Mouse (Mus musculus): ENCODE measurements around the gene Manba. TPM values are rescaled to one million over a fixed set of nuclear protein-coding genes. Genes with fewer than 3 reads are reported as not detected.

Manba gene
- total and polyA plus RNA-seq, 3 experiments = 30.9 to 35.2 (median 31.5) TPM

GRCm38 (mm10) chr3:135476286-135476685, 9.1 kb upstream of the Manba start:
- Histone ChIP-seq H3K4me1 (ENCODE audit: control insufficient read depth in 1 of 2, insufficient read depth in 2 of 2) (peaks cover 0 to 6% of the 10 kb centered on the region in 2 experiments; a peak in 1 of 4 replicates), H3K4me2 (ENCODE audit: insufficient read depth, low read depth, poor library complexity, severe bottlenecking) (no peak overlapping the region), H3K36me3 (replicated peaks in 1 of 2; ENCODE audit: control insufficient read depth in 1 of 2, insufficient read depth in 1 of 2, low read length in 1 of 2) (peaks cover 0 to 27% of the 10 kb centered on the region in 2 experiments), H3K27ac (ENCODE audit: insufficient read depth, low read depth) (no peak overlapping the region), H3K9ac (ENCODE audit: insufficient read depth, low read depth) (no peak overlapping the region), H3K9me3 (replicated peaks; ENCODE audit: low read length) (no peaks in the 10 kb centered on the region), H3K79me2 (replicated peaks; ENCODE audit: control insufficient read depth, extremely low read depth, insufficient read depth, poor library complexity, severe bottlenecking) (no peaks in the 10 kb centered on the region), H3K4me3 (replicated peaks in 1 of 3; ENCODE audit: low read depth in 2 of 3, low read length in 2 of 3, poor library complexity in 1 of 3) (no peak overlapping the region), H3K27me3 (replicated peaks) (no peaks in the 10 kb centered on the region)
- in situ Hi-C loops (cut with MboI; ENCODE audit: low pct_ligation_motif_present, low pct_unique_long_range_greater_than_20kb, low sequenced_read_pairs) = no loop called here
- dilution Hi-C loops (cut with MboI; ENCODE audit: extremely low pct_ligation_motif_present, extremely low pct_unique_long_range_greater_than_20kb, low sequenced_read_pairs) = no loop called here
- TF ChIP-seq JUND (conservative IDR thresholded peaks at IDR 0.05; ENCODE audit: low read depth, low read length) (no peak), ZKSCAN1 (IDR thresholded peaks at IDR 0.05; ENCODE audit: borderline replicate concordance, low read depth, low read length) (no peak), CHD1 (IDR thresholded peaks at IDR 0.05; ENCODE audit: low read depth, low read length) (no peak), CHD2 (IDR thresholded peaks at IDR 0.05; ENCODE audit: low read length) (no peak), TBP (conservative IDR thresholded peaks at IDR 0.05; ENCODE audit: low read depth, low read length) (no peak), GABPA (IDR thresholded peaks at IDR 0.05; ENCODE audit: insufficient replicate concordance, low read depth, low read length) (no peak), POLR2A (IDR thresholded peaks at IDR 0.05; ENCODE audit: low read depth, low read length) (no peak), SMC3 (IDR thresholded peaks at IDR 0.05; ENCODE audit: low read depth, low read length) (no peak), RCOR1 (conservative IDR thresholded peaks at IDR 0.05; ENCODE audit: low read depth, low read length) (no peak), ZNF384 (IDR thresholded peaks at IDR 0.05; ENCODE audit: low read depth, low read length) (no peak), BHLHE40 (IDR thresholded peaks at IDR 0.05; ENCODE audit: low read depth, low read length) (no peak), POLR2AphosphoS2 (IDR thresholded peaks at IDR 0.05; ENCODE audit: low read depth, low read length) (no peak), NRF1 (IDR thresholded peaks at IDR 0.05; ENCODE audit: low read depth, low read length) (no peak), JUN (IDR thresholded peaks at IDR 0.05; ENCODE audit: insufficient read depth, low read depth, low read length) (no peak), USF1 (IDR thresholded peaks at IDR 0.05; ENCODE audit: low read depth, low read length) (no peak), MAX (IDR thresholded peaks at IDR 0.05; ENCODE audit: low read length) (no peak)
- DNase-seq (ENCODE audit: extremely low read depth) = no peak

DNA sequence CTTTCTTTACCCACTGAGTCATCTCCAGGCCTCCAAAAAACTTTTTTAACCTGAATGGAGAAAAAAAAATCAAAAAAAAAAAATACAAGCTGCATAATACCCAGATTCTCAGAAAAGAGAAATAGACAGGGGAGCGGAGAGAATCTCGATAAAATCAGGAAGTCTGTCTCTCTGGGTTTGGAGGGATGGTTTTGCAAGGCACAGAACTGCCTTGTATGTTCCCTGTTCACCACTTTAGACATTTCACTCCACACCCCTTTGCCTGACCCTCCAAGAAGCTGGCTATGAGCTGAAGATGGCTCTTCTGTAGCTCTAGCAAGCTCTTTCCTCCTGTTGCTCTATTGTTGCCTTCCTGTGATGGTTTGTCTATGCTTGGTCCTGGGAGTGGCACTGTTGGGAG, 8.4 kb upstream of the Manba start:
- in situ Hi-C loops (cut with MboI; ENCODE audit: low pct_ligation_motif_present, low pct_unique_long_range_greater_than_20kb, low sequenced_read_pairs) (no loop called here), dilution Hi-C loops (cut with MboI; ENCODE audit: extremely low pct_ligation_motif_present, extremely low pct_unique_long_range_greater_than_20kb, low sequenced_read_pairs) (no loop called here)
- no peak overlapping the region for H3K4me2 ChIP-seq (ENCODE audit: insufficient read depth, low read depth, poor library complexity, severe bottlenecking)
- no peak for DNase-seq (ENCODE audit: extremely low read depth)
- H3K9me3 ChIP-seq (replicated peaks; ENCODE audit: low read length) = no peaks in the 10 kb centered on the region
- TF ChIP-seq E2F4 (IDR thresholded peaks at IDR 0.05; ENCODE audit: insufficient replicate concordance, low read depth, low read length) (no peak), MAFK (IDR thresholded peaks at IDR 0.05; ENCODE audit: insufficient replicate concordance, low read length) (no peak), MAX (IDR thresholded peaks at IDR 0.05; ENCODE audit: low read length) (no peak), RCOR1 (conservative IDR thresholded peaks at IDR 0.05; ENCODE audit: low read depth, low read length) (no peak), EP300 (IDR thresholded peaks at IDR 0.05; ENCODE audit: low read length) (0 out of 2 replicates have a peak, but pooled peaks have one; percentile 11), MAZ (IDR thresholded peaks at IDR 0.05; ENCODE audit: low read depth, low read length) (no peak), SIN3A (IDR thresholded peaks at IDR 0.05; ENCODE audit: low read length) (no peak), ZNF384 (IDR thresholded peaks at IDR 0.05; ENCODE audit: low read depth, low read length) (0 out of 2 replicates have a peak, but pooled peaks have one; percentile 38)
- H3K9ac ChIP-seq (ENCODE audit: insufficient read depth, low read depth) = no peak overlapping the region
- no peak overlapping the region for H3K4me3 ChIP-seq (replicated peaks in 1 of 3; ENCODE audit: low read depth in 2 of 3, low read length in 2 of 3, poor library complexity in 1 of 3)
- H3K27me3 ChIP-seq (replicated peaks) = no peaks in the 10 kb centered on the region
- H3K4me1 ChIP-seq (ENCODE audit: control insufficient read depth in 1 of 2, insufficient read depth in 2 of 2) = peaks cover 0 to 6% of the 10 kb centered on the region in 2 experiments; a peak in 1 of 4 replicates
- H3K27ac ChIP-seq (ENCODE audit: insufficient read depth, low read depth) = no peak overlapping the region
- peaks cover 0 to 33% of the 10 kb centered on the region in 2 experiments for H3K36me3 ChIP-seq (replicated peaks in 1 of 2; ENCODE audit: control insufficient read depth in 1 of 2, insufficient read depth in 1 of 2, low read length in 1 of 2)
- no peaks in the 10 kb centered on the region for H3K79me2 ChIP-seq (replicated peaks; ENCODE audit: control insufficient read depth, extremely low read depth, insufficient read depth, poor library complexity, severe bottlenecking)

Measured in CH12.LX (cell line).